Mouse (Mus musculus) layer of hippocampus, adult 6 months (tissue): Measurements from ENCODE around the gene Zfp414. TPM values are rescaled to one million over a fixed set of nuclear protein-coding genes. Genes with fewer than 3 reads are reported as not detected.

Experiments
- long read RNA-seq, 2 experiments: library from polyadenylated mRNA; unstranded; transcript quantifications; one replicate each; pipeline ENCODE4 v2.0.0; 2019 to 2020
- polyA plus RNA-seq: library from polyadenylated mRNA; unstranded; fragments of <200 nt; fragmentation: Nextera tagmentation; gene quantifications from 2 replicates; pipeline ENCODE4 v1.2.3, GENCODE M21; 2021

The Zfp414 gene
- polyA plus RNA-seq, result 34.0 and 41.5 TPM in 2 replicates
- long read RNA-seq, experiment 1, transcript Zfp414-201 (6 exons, 1,197 nt), result major isoform, 8 of 13 reads
- long read RNA-seq, experiment 1, partial matches to known transcripts, result 2 of 13 reads
- long read RNA-seq, experiment 1, other reads (novel, unspliced or antisense), result 2 of 13 reads
- long read RNA-seq, experiment 2, transcript Zfp414-201 (6 exons, 1,197 nt), result major isoform, 7 of 23 reads
- long read RNA-seq, experiment 2, transcript Zfp414-206 (5 exons, 1,544 nt), result minor isoform, 6 of 23 reads
- long read RNA-seq, experiment 2, partial matches to known transcripts, result 5 of 23 reads
- long read RNA-seq, experiment 2, other reads (novel, unspliced or antisense), result 3 of 23 reads

GRCm38 (mm10) chr17:33628621-33629486 lies at the start of gene Zfp414:
Zfp414 (plus strand) TSS chr17:33629090.

GRCm38 (mm10) chr17:33637516-33638276 lies 8.8 kb downstream of the Zfp414 start, which contains the start of gene Pram1:
Pram1 (plus strand) TSS chr17:33638056.

Other genes starting within 250 kb of the Zfp414 start
- 5.3 and 5.4 TPM in 2 replicates for gene Zfp101, start 234.4 kb upstream of the Zfp414 start, polyA plus RNA-seq
- not detected in 2 replicates for gene Actl9, start 196.2 kb upstream of the Zfp414 start, polyA plus RNA-seq
- gene Adamts10, start 104.9 kb upstream of the Zfp414 start, polyA plus RNA-seq, result 1.2 and 1.5 TPM in 2 replicates
- 1.4 and 1.6 TPM in 2 replicates for gene Myo1f, start 73.4 kb upstream of the Zfp414 start, polyA plus RNA-seq
- gene Pram1, start 9.0 kb downstream of the Zfp414 start, polyA plus RNA-seq, result 0.09 TPM in 1 of 2 replicates, not detected in the other
- 45.8 and 55.2 TPM in 2 replicates for gene Hnrnpm, start 57.8 kb downstream of the Zfp414 start, polyA plus RNA-seq
- 33.7 and 36.0 TPM in 2 replicates for gene March2, start 89.6 kb downstream of the Zfp414 start, polyA plus RNA-seq
- gene Rab11b, start 131.4 kb downstream of the Zfp414 start, polyA plus RNA-seq, result 642 and 757 TPM in 2 replicates
- gene Angptl4, start 152.7 kb downstream of the Zfp414 start, polyA plus RNA-seq, result 4.1 and 4.8 TPM in 2 replicates
- 18.6 and 21.5 TPM in 2 replicates for gene Kank3, start 181.4 kb downstream of the Zfp414 start, polyA plus RNA-seq
- gene Rps28, start 195.5 kb downstream of the Zfp414 start, polyA plus RNA-seq, result 3,625 and 3,721 TPM in 2 replicates
- 965 and 1,137 TPM in 2 replicates for gene Ndufa7, start 195.5 kb downstream of the Zfp414 start, polyA plus RNA-seq
- 51.3 and 62.0 TPM in 2 replicates for gene Cd320, start 214.0 kb downstream of the Zfp414 start, polyA plus RNA-seq
- gene Gm7029, start 244.7 kb downstream of the Zfp414 start, polyA plus RNA-seq, result not detected in 2 replicates